Mouse (Mus musculus) bone marrow, adult 2 months (tissue): ENCODE data around the gene Slc6a17. TPM values are rescaled to one million over a fixed set of nuclear protein-coding genes. Genes with fewer than 3 reads are reported as not detected.

ENCODE experiments used
- H3K27ac ChIP-seq: fragments of 200-500 bp; 2 replicates; pipeline ENCODE4 v1.5.1; 2012; ENCODE audit warnings: low read depth, mild to moderate bottlenecking, control low read depth, inconsistent platforms, low read length; ENCODE audit not compliant: control insufficient read depth, poor library complexity, insufficient read depth
- H3K4me1 ChIP-seq: fragments of 200-500 bp; 2 replicates; pipeline ENCODE4 v1.6.1; 2011; ENCODE audit warnings: low read length; ENCODE audit not compliant: control insufficient read depth, insufficient read depth
- H3K4me3 ChIP-seq: fragments of 200-500 bp; replicated peaks from 2 replicates; pipeline ENCODE3; 2011; ENCODE audit warnings: mild to moderate bottlenecking, low read depth, low read length, control low read depth; ENCODE audit not compliant: control insufficient read depth
- CTCF ChIP-seq: fragments of 200-500 bp; IDR thresholded peaks from 2 replicates; pipeline ENCODE4 v1.5.1; 2011; ENCODE audit warnings: low read length, control low read depth; ENCODE audit not compliant: control insufficient read depth, insufficient read depth
- POLR2A ChIP-seq: fragments of 200-500 bp; IDR thresholded peaks from 2 replicates; pipeline ENCODE4 v1.6.1; 2011; ENCODE audit warnings: low read depth, mild to moderate bottlenecking, control low read depth, low read length, borderline replicate concordance; ENCODE audit not compliant: control insufficient read depth
- WGBS: fragments of 180-500 bp; shearing (Covaris S2); methylation state at CpG from one replicate; pipeline ENCODE4 v1.1.7; 2018; 5-methylcytosine and 5-hydroxymethylcytosine counted together
- polyA plus RNA-seq: library from polyadenylated mRNA; stranded (reverse); fragments of >200 nt; gene quantifications from 2 replicates; pipeline ENCODE4 v1.2.4, GENCODE M21; 2011; ENCODE audit warnings: low replicate concordance; ENCODE audit not compliant: missing spikeins, insufficient read depth, insufficient read length

Slc6a17 gene
- polyA plus RNA-seq, 1 experiment: 0.62 TPM

- H3K4me3 ChIP-seq: no peak overlapping the region
- H3K27ac ChIP-seq: no peak overlapping the region
- WGBS: 72% methylated on average over 4 of the region's 4 CpGs
- TF ChIP-seq POLR2A (no peak), CTCF (no peak)
- no peaks in the 10 kb centered on the region for H3K4me1 ChIP-seq
Observed at GRCm38 (mm10) chr3:107533532-107533931, 15.7 kb upstream of the Slc6a17 start.

- TF ChIP-seq CTCF (no peak), POLR2A (no peak)
- Histone ChIP-seq H3K27ac (no peak overlapping the region), H3K4me3 (no peak overlapping the region), H3K4me1 (no peaks in the 10 kb centered on the region)
- 65% methylated on average over 5 of the region's 5 CpGs for WGBS
Observed at GRCm38 (mm10) chr3:107530581-107530980, 12.8 kb upstream of the Slc6a17 start.

GRCm38 (mm10) chr3:107529182-107529581 lies 11.4 kb upstream of the Slc6a17 start:
- 64% methylated on average over 5 of the region's 5 CpGs for WGBS
- Histone ChIP-seq H3K4me3 (no peak overlapping the region), H3K4me1 (no peaks in the 10 kb centered on the region), H3K27ac (no peak overlapping the region)
- TF ChIP-seq POLR2A: no peak
- TF ChIP-seq CTCF: no peak

- Histone ChIP-seq H3K4me1 (no peaks in the 10 kb centered on the region), H3K27ac (no peak overlapping the region), H3K4me3 (no peak overlapping the region)
- WGBS: 33% methylated on average over 9 of the region's 9 CpGs
- no peak for TF ChIP-seq CTCF
- TF ChIP-seq POLR2A: no peak
Observed at GRCm38 (mm10) chr3:107528401-107529118, 10.7 kb upstream of the Slc6a17 start.

- 44% methylated on average over 6 of the region's 6 CpGs for WGBS
- no peak overlapping the region for H3K4me3 ChIP-seq
- TF ChIP-seq POLR2A: no peak
- no peak for TF ChIP-seq CTCF
- no peak overlapping the region for H3K27ac ChIP-seq
- H3K4me1 ChIP-seq: no peaks in the 10 kb centered on the region
Observed at GRCm38 (mm10) chr3:107524547-107524946, 6.7 kb upstream of the Slc6a17 start.

- Histone ChIP-seq H3K4me3 (no peak overlapping the region), H3K4me1 (no peaks in the 10 kb centered on the region), H3K27ac (no peak overlapping the region)
- WGBS: 73% methylated on average over 5 of the region's 5 CpGs
- TF ChIP-seq POLR2A (no peak), CTCF (no peak)
Observed at GRCm38 (mm10) chr3:107520931-107521330, 3.1 kb upstream of the Slc6a17 start.

GRCm38 (mm10) chr3:107516776-107517630 lies 815 bp downstream of the Slc6a17 start:
- Histone ChIP-seq H3K4me1 (no peaks in the 10 kb centered on the region), H3K27ac (no peak overlapping the region), H3K4me3 (no peak overlapping the region)
- TF ChIP-seq POLR2A (no peak), CTCF (no peak)
- WGBS: 13% methylated on average over 55 of the region's 55 CpGs

- H3K27ac ChIP-seq: no peak overlapping the region
- no peak overlapping the region for H3K4me3 ChIP-seq
- TF ChIP-seq CTCF (no peak), POLR2A (no peak)
- WGBS: 54% methylated on average over 4 of the region's 4 CpGs
- no peaks in the 10 kb centered on the region for H3K4me1 ChIP-seq
Observed at GRCm38 (mm10) chr3:107515989-107516388, 1.8 kb downstream of the Slc6a17 start.
